Mouse (Mus musculus) spleen, postnatal 4 days (tissue): ENCODE measurements at regions not wholly inside any gene's neighbourhood (a gene's known extent, or its start where the extent isn't known, plus 50 kb on each side); places are given as distances from the start of the nearest gene placed in this dataset.

Experiments used
- DNase-seq, 2 experiments: peaks; one replicate each; pipeline ENCODE4 v3.0.0; 2022; ENCODE audit warnings: low spot score in 2 of 2

GRCm38 (mm10) chr4:148723208-148723607, 80.1 kb downstream of the Gm572 start:
- DNase-seq: no peak

- DNase-seq: no peak
Observed at GRCm38 (mm10) chr4:148723934-148724719, 80.1 kb upstream of the Casz1 start.

- DNase-seq: no peak
Observed at GRCm38 (mm10) chr4:148728800-148729199, 75.4 kb upstream of the Casz1 start.

GRCm38 (mm10) chr4:148731586-148731985, 72.6 kb upstream of the Casz1 start:
- no peak for DNase-seq

DNA sequence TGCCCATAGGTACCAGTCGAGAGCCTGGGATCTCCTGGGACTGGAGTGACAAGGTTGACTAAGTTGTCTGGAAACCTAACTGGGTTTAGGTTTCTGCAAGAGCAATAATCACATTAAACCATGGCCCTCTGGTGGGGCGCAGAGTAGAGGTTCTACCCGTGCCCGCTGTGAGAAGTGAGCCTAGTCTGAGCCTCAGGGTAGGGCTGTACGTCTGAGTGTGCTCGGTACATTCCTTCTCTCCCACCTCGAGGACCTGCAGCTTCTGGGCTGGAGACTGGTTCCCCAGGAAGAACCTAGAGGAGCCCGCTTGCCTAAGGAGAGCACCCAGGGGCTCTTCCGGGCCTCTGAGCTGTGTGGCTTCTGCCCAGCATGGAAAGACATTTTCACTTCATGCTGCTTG, 70.2 kb upstream of the Casz1 start:
- DNase-seq: no peak

GRCm38 (mm10) chr4:148734547-148734946, 69.7 kb upstream of the Casz1 start:
- DNase-seq: no peak

GRCm38 (mm10) chr4:148738601-148739530, 65.4 kb upstream of the Casz1 start:
- DNase-seq: no peak

DNA sequence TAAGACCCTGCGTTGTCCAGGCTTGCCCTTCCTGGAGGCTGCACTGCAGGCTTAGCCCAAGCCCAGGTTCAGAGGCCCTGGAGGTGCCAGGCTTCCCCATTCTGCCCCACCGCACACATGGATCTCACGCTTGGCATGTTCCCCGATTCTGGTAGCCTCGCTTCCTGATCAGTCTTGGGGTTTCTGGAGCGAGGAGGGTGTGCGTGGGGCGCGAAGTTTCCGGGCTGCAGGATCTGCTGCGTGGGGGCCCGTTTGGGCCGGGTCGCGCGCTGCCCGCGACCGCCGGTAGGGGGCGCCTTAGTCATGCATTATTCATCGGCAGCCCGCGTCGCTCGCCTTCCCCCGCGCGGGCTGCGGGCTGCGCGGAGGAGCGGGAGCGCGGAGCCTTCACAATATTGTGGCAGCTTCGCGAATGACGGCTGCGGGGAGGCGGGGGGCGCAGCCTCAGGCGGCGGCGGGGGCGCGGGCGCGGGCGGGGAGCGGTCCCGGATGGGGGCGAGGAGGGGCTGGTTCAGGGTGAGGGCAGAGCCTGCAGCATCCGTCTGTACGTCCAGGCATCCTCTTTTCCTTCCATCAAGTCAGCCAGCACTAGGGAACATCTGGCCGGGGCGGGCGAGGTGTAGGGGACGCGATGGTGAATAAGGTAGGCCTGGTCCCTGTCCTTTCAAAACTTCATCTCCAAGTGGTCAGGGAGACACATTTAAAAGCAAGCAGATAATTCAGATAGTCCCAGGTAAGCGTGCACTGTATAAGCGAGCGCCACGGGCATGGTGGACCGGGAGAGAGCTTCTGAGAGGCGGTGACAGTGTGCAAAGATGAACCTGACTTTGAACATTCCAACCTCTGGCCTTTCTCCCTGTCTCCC, 61.4 kb upstream of the Casz1 start:
- DNase-seq: peak; percentile 50 to 86

GRCm38 (mm10) chr4:148743414-148743844, 60.8 kb upstream of the Casz1 start:
- DNase-seq: no peak

DNA sequence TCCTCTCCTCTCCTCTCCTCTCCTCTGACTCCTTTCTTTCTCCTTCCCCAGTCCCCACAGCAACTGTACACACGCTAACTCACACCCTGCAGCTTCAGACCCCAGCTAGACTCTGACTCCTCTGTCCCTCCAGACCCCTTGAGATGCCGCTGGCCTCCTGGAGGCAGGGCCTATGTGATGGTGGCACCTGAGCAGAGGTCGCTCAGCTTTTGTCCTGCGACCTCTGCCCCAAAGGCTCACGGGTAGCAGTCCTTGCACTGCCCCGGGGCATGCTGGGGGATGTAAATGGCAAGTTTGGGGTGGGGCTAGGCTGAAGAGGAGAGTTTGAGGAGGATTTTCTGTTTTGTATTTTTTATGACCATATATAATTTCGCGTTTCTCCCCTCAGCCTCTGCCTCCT, 60.2 kb upstream of the Casz1 start:
- no peak for DNase-seq

- DNase-seq: no peak
Observed at GRCm38 (mm10) chr4:148746460-148747314, 57.5 kb upstream of the Casz1 start.

DNA sequence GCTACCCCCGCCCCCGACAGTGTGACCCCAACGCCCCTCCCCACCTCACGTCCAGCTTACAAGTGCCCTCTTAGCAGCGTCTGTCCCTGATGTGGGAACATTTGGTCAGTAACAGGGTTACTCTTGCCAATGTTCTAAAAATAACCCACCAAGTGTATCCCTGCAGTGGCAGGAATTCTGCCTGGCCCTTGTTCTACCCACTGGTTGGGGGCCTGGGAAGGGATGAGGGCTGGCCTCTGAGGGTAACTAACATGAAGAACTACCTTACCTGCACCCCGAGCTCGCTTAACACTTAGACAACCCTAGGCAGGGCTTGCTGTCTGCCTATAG, 56.9 kb upstream of the Casz1 start:
- DNase-seq: no peak

DNA sequence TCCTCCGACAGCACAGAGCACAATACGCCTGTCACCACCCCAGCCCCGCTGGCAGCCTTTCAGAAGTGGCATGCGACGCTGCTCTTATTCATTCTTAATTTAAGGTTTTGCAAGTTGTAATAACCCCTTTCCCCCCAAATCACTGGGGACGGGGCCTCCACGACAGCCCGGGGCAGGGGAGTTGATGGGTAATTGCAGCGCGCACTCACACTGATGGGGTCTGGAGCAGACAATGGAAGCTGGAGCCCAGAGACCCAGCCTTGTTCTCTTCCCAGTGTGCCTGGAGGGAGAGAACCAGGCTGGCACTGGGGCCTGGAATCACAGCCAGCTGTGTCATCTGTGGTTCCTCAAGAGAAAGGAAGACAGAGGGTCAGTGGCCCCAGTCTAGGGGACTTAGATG, 54.2 kb upstream of the Casz1 start:
- no peak for DNase-seq

GRCm38 (mm10) chr4:148751591-148751990, 52.6 kb upstream of the Casz1 start:
- no peak for DNase-seq

- no peak for DNase-seq
Observed at GRCm38 (mm10) chr4:148752360-148753093, 51.7 kb upstream of the Casz1 start.

GRCm38 (mm10) chr4:148753143-148753798, 51.0 kb upstream of the Casz1 start:
- DNase-seq: no peak

DNA sequence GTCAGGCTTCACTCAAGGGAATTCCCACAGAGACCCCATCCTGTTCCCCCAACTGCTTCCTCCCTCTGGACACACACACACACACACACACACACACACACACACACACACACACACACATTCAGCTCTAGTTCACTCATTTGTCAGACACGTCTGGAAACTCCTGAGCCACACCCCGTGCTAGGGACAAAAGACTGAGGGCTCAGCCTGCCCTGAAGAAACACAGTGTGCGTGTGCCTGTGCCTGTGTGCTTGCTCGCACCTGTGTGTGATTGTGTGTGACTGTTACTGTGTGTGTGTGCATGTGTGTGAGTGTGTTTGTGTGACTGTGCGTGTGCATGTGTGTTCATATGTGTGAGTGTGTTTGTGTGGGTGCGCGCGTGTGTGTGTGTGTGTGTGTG, 50.4 kb upstream of the Casz1 start:
- DNase-seq: no peak
